Mouse (Mus musculus) granulocyte monocyte progenitor cell, adult 5-6 weeks (primary cell): ENCODE data around the gene Znhit2. TPM values are rescaled to one million over a fixed set of nuclear protein-coding genes. Genes with fewer than 3 reads are reported as not detected.

ENCODE experiments used
- ATAC-seq: replicated peaks from 2 replicates; pipeline ENCODE4 v1.8.0; 2016; ENCODE audit warnings: mild to moderate bottlenecking, moderate TSS enrichment, inconsistent platforms; ENCODE audit not compliant: poor library complexity, severe bottlenecking
- total RNA-seq, 2 experiments: library from RNA; stranded (forward) in 1 of 2; stranded (reverse) in 1 of 2; fragments of 200-712, 200-1000 nt in 1 of 2; fragments of >200 nt in 1 of 2; fragmentation: Nextera tagmentation in 1 of 2; gene quantifications; 2 replicates each; pipeline ENCODE4 v1.2.3; 2014 to 2017

The Znhit2 gene
- total RNA-seq, 2 experiments from 2014 or later = 5.0 to 17.6 TPM

DNA sequence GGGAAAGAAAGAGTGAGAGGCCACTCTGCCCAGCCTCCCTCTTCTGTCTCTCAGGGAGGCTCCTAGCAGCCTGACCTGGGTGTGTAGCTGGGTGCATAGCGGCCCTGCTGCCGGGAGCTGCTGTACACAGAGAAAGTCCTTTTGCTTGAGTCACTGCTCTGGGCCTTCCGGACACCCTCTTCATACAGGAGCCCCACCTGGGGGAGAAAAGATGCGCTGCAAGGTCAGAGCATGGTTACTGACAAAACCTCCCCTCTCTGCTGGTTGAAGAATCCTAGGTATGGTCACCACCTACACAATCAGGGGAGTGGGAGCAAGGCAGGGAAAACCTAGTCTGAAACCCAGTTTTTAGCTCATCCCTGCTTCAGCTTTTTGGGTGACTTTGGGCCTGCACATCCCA lies 8.0 kb downstream of the Znhit2 start:
- ATAC-seq = no peak

DNA sequence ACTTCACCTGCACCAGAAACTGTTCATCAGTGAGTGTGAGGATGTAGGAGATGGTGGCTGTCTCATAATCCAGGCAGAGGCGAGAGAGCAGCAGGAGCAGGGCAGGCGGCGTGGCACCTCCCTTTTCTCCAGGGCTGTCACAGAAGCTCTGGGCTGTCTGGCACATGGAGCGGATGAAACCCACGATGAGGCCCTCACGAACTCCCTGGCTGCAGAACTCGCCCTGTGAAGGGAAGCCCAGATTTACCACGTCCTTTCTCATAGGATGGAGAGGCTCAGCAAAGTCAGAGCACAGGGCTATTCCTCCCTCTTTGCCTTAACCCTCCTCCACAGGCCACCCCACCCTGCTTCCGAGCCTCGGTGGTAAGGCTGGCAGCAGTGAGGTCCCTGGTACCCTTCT lies 8.9 kb downstream of the Znhit2 start:
- no peak for ATAC-seq

DNA sequence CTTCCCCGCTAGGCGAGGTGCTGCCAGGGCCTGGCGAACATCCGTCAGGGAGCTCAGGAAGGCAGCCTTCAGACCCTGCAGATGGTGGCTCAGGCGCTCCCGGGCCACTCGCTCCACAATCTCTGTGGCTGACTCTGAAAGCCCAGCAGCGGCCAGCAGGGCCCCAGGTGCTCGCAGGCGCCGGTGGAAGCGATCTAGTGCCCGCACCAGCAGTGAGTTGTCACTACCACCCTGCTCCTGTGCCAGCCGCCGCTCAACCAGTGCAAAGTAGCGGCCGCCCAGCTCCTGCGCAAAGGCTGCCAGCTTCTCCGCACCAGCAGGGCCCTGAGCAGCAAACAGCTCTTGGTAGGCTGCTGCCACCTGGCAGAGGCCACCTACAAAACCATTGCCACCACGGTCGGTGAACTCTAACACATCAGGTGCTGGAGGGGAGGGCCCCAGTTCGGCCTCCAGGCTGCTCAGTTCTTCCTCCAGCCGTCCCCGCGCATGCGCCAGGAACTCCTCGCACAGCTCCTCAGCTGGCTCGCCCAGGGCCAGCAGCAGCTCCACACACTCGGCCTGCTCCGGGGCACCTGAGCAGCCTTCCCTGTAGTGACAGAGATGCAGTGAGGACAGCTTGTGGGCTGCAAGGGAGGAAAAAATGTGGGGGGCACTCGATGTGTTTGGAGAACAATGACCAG lies 9.7 kb downstream of the Znhit2 start:
- ATAC-seq = no peak

DNA sequence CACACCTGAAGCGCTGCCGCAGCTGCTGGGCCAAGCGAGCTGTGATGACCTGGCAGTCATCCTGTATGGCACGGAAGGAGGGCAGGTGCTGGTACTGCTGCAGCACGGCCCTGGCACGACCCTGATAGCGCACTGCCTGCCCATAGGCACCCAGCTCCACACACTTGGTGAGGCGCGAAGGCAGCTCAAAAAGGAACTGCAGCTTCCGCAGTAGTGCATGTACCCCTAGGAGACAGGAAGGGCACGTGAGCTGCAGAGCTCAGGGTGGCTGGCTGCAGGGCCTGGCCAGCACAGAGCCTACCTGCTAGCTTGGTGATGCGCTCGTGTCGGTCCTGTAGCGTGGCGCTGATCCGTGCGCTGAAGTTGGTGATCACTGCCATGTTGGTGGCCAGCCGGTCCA lies 10.3 kb downstream of the Znhit2 start:
- no peak for ATAC-seq

DNA sequence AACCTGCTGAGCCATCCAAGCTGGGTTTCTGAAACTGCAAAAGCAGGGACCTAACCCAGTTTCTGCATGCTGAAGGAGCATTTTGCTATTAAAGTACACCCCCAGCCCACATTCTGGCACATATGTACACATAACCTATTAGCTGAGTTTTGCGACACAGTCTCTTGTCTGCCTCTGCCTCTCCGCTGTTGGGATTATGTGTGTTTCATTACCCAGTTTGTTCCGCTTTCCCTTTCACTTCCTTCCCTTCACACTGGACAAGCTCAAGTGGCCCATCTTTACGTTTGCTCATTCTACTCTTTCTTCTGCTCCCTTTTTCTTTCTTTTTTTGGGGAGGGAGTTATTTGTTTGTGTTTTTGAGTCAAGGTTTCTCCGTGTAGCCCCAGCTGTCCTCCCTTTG lies 12.9 kb downstream of the Znhit2 start:
- peak; percentile 64 for ATAC-seq

DNA sequence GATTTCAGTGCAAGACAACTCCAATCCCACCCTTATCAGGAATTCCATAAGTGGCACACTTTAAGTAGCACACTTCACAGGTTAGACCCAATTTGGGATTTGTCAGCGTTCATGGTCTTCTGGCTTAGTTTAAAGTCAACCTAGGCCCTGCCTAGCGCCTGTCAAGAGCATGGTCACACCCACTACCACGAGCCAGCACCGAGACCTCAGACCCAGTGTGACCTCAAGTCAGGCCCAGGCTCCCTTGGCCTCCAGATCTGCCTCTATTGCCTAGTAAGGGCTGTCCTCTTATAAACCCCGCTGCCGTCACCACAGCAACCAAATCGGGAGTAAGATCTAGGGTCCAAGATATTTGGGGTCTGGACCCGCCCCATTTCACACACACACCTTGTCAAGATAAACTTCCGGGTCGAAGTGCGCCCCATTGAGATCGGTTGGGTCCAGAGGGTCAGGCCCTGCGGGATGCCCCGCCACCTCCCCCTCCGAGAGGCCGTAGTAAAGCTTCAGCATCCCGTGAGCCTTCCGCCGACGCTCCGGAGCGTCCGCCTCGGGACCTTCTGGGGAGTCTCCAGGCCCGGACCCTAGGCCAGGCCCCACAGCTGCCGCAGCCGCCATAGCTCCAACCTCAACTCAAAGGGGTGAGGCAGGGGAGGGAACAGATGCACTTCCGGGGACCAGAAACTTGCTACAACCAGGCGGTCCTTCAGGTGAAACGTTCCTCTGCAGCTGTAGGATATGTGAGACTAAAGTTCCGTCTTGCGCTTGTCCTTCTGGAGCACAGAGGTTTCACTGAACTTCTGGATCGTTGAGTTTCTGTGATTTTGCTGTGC lies 15.8 kb downstream of the Znhit2 start, which contains the start of gene Vps51:
TSS of gene Vps51 (minus strand) at position 668 of the 830 bp plus-strand sequence.
- ATAC-seq = peak; percentile 92

DNA sequence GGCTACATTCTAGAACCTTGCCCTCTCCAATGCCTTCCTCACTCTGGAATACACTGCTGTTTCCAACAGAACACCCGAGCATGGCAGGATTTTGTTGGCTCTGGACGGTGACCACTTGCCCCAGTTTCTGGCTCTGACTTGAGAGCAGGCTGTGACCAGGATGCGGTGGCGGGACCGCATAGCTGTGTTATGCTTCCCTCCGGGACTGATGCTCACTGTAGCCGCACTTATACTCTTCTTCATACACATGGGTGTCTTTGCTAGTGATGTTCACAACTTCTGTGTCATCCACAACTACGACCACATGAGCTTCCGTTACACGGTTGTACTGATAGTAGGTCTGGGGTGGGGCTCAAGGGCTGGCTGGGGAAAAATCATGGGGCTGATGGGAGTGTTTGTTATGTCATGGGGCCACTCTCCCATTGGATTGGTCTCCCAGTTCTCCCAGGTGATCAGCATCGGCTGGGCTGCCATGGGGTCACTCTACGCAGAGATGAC lies 19.0 kb downstream of the Znhit2 start, which contains the start of gene Tmem262:
TSS of gene Tmem262 (plus strand) at position 51 of the 498 bp plus-strand sequence.
- no peak for ATAC-seq

- no peak for ATAC-seq
Observed at GRCm38 (mm10) chr19:6082156-6082555, 21.2 kb downstream of the Znhit2 start, which contains the start of gene Gm28374. Gm28374 (minus strand) TSS chr19:6082256.

- ATAC-seq = peak; percentile 92
Observed at GRCm38 (mm10) chr19:6084478-6085248, 23.7 kb downstream of the Znhit2 start, which contains the start of the genes Zfpl1 and Cdca5. Zfpl1 (minus strand) TSS chr19:6084956. Cdca5 (plus strand) TSS chr19:6084983.

- peak; percentile 84 for ATAC-seq
Observed at GRCm38 (mm10) chr19:6085417-6085879, 24.5 kb downstream of the Znhit2 start.

DNA sequence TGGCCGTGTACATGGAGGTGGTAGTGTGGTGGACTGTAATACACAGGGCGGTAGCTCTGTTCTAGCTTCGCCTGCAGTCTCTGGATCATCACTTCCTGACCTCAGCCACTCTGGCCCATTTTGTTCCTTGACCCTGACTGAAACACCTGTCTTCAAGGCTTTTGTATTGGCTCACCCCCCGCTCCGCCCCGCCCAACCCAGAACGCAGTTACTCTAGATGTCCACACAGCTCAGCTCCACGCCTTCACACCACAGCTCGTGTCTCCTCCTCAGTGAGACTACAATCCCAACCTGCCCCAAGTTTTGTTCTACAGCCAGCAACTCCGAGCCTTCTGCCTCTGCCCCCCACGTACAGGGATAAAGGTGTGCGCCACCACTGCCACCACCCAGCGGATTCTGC lies 27.8 kb downstream of the Znhit2 start:
- no peak for ATAC-seq

DNA sequence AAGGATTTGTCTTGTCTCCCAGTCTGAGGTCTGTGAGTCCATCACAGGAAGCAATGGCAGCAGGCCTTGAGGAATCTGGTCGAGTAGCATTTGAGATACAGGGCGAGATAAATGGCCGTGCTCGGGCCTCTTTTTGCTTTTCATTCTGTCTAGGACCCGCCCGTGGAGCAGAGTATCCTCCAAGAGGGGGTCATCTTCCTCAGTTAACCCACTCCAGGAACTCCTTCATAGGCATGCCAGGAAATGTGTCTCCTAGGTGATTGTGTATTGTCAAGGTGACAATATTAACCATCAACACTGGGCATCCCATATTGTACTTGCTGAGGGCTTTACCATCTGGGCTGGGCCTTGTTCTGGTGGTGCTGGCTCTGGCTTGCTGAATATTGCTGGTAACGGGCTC lies 33.1 kb downstream of the Znhit2 start, which contains the start of gene AC131692.1:
TSS of gene AC131692.1 (plus strand) at position 301 of the 400 bp plus-strand sequence.
- no peak for ATAC-seq

DNA sequence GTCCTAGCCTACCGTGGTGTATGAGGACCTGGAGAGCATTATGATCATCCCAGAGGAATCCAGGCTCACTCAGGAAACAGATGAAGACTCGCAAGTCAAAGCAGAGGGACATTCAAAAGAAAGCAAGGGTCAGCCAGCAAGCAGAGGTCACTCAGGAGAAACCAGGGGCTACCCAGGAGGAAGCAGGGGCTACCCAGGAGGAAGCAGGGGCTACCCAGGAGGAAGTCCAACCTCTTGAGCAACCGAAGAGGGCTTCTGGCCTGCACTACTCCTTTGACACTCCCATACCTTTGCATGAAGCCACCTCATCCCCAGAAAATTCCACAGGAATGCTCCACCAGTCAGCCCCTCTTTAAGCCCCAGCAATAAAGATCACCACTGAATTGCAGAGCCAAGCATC lies 36.9 kb downstream of the Znhit2 start:
- ATAC-seq = peak; percentile 70

DNA sequence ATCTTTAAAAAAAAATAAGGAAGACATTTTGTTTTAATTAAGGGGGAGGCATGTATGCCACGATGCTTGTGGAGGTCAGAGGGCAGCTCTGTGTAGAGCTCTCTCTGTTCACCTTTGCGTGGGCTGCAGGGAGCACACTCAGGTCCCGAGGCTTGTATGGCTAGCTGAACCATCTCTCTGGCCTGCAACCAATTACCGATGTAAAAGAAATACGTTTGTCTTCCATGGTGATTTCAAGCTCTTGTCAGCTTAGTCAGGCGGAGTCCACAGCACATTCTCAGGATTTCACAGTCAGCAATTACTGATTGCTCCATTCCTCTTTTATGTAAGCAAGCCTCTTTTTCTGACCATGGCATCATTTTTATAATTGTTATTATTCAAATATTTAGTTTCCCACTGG lies 40.2 kb downstream of the Znhit2 start:
- ATAC-seq = no peak

GRCm38 (mm10) chr19:6102169-6102853 lies 41.3 kb downstream of the Znhit2 start:
- no peak for ATAC-seq

DNA sequence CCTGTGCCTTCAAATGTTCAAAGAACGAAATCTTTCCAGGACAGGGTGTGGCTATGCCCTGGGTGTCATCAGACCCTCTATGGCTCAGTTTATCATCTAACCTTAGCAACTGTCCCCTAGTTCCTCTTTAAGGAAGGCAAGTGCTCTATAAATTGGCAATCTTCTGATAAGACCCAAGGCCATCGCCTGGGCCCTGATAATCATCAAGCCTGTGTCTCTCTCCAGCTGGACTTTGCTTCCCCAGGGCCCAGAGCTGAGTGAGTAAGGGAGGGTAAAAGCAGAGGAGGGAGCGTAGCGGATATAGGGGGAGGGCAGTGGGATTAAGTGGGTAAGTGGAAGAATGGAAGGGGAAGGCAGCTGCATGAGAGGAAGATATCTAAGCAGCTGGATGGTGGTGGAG lies 43.5 kb downstream of the Znhit2 start:
- 0 out of 2 replicates have a peak, but pooled peaks have one; percentile 20 for ATAC-seq

DNA sequence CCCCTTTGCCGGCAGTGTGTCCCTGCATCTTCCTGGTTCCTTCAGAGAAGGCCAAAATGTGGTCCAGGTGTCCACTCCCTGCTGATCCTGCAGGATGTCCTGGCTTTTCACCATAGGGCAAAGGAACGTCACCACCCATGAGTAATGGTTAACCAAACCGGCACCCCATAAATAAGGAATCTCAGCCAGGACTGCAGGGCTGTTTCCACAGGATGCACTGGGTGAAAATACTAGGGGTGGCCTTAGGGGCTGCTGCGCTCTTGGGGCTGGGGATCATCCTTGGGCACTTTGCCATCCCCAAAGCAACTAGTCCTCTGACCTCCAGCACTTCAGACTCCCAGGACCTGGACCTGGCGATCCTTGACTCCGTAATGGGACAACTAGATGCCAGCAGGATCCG lies 44.6 kb downstream of the Znhit2 start, which contains the start of gene Naaladl1:
TSS of gene Naaladl1 (plus strand) at position 197 of the 400 bp plus-strand sequence.
- ATAC-seq = no peak
